Mouse (Mus musculus) stomach, embryonic 14.5 days (tissue): ENCODE results near the gene Gtf3a. TPM values are rescaled to one million over a fixed set of nuclear protein-coding genes. Genes with fewer than 3 reads are reported as not detected.

Experiments
- ATAC-seq: fragments of 200-750 bp; cut with Nextera tagmentation; 2 replicates; pipeline ENCODE4 v1.8.0; 2017; ENCODE audit warnings: low read depth, moderate TSS enrichment; ENCODE audit not compliant: insufficient number of reproducible peaks, insufficient read depth, low FRiP score
- H3K27ac ChIP-seq: fragments of 300-500 bp; sonication (generic); 2 replicates; pipeline ENCODE4 v1.5.1; 2014; ENCODE audit warnings: mild to moderate bottlenecking, low read length, moderate library complexity, mixed read lengths
- H3K27me3 ChIP-seq: fragments of 300-500 bp; sonication (generic); 2 replicates; pipeline ENCODE4 v1.6.1; 2014; ENCODE audit warnings: low read length, control low read depth, mixed read lengths; ENCODE audit not compliant: control insufficient read depth, insufficient read depth
- H3K36me3 ChIP-seq: fragments of 300-500 bp; sonication (generic); 2 replicates; pipeline ENCODE4 v1.6.1; 2014; ENCODE audit warnings: mild to moderate bottlenecking, control low read depth, low read length, moderate library complexity, mixed read lengths; ENCODE audit not compliant: control insufficient read depth, insufficient read depth
- H3K4me1 ChIP-seq: fragments of 300-500 bp; sonication (generic); 2 replicates; pipeline ENCODE4 v1.6.1; 2014; ENCODE audit warnings: low read length, control low read depth, mixed read lengths; ENCODE audit not compliant: control insufficient read depth, insufficient read depth
- H3K4me2 ChIP-seq: fragments of 300-500 bp; sonication (generic); replicated peaks from 2 replicates; pipeline ENCODE4 v1.6.1; 2014; ENCODE audit warnings: low read depth, low read length, control low read depth
- H3K4me3 ChIP-seq: fragments of 300-500 bp; sonication (generic); 2 replicates; pipeline ENCODE4 v1.5.1; 2014; ENCODE audit warnings: low read depth, low read length, control low read depth
- H3K9ac ChIP-seq: fragments of 300-500 bp; sonication (generic); replicated peaks from 2 replicates; pipeline ENCODE4 v1.6.1; 2014; ENCODE audit warnings: low read depth, mild to moderate bottlenecking, control low read depth, low read length, moderate library complexity, mixed read lengths
- H3K9me3 ChIP-seq: fragments of 300-500 bp; sonication (generic); 2 replicates; pipeline ENCODE4 v1.6.1; 2016; ENCODE audit warnings: low read depth, low read length, control low read depth; ENCODE audit not compliant: control insufficient read depth
- WGBS: fragments of 180-500 bp; shearing (Covaris S2); extraction: QIAGEN DNeasy Blood & Tissue Kit; methylation state at CpG from one replicate; pipeline ENCODE4 v1.1.7; 2014; 5-methylcytosine and 5-hydroxymethylcytosine counted together
- polyA plus RNA-seq: library from polyadenylated mRNA; unstranded; fragments of >200 nt; fragmentation: Nextera tagmentation; extraction: Ambion mirVana; gene quantifications from 2 replicates; pipeline ENCODE4 v1.2.1, GENCODE M21; 2014

The Gtf3a gene
- 121 and 122 TPM in 2 replicates for polyA plus RNA-seq

DNA sequence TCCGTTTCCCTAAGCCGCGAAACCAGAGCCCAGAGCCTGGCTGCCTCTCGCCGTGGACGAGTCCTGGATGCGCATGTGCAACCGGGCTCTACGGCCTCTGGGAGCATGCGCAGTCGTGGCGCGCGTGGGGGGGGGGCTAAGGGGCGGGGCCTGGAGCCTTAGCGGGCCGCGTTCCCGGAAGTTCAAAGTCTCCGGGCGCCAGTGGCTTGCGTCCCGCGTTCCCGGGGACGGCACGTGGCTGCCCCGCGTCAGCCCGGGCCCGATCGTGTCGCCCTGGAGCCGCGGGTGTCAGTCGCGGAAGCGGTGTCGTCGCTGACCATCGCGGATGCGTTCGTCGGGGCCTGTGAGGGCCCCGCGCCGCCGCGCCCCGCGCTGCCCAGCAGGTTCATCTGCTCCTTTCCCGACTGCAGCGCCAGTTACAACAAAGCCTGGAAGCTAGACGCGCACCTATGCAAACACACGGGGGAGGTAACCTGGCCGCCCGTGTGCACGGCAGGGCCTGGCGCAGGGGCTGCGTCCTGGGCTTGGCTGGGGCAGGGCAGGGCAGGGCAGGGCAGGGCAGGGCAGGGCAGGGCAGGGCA, at the start of gene Gtf3a:
Gene Gtf3a, plus strand, starts transcription at position 150 of the 581 bp plus-strand sequence.
- WGBS = under 1% methylated on average over 62 of the region's 62 CpGs
- Histone ChIP-seq H3K9ac (peak within 1 kb of the TSS; percentile 84), H3K4me3 (peak within 1 kb of the TSS; percentile 75), H3K4me2 (peak within 1 kb of the TSS; percentile 79), H3K36me3 (peaks cover 30% of the 10 kb centered on the region), H3K9me3 (0 out of 2 replicates have a peak, but pooled peaks cover 3% of the 10 kb centered on the region), H3K27me3 (no peaks in the 10 kb centered on the region), H3K27ac (peak within 1 kb of the TSS; percentile 88), H3K4me1 (peaks cover 12% of the 10 kb centered on the region; the same call in 1 of the 2 replicates)
- peak; percentile 92 for ATAC-seq

DNA sequence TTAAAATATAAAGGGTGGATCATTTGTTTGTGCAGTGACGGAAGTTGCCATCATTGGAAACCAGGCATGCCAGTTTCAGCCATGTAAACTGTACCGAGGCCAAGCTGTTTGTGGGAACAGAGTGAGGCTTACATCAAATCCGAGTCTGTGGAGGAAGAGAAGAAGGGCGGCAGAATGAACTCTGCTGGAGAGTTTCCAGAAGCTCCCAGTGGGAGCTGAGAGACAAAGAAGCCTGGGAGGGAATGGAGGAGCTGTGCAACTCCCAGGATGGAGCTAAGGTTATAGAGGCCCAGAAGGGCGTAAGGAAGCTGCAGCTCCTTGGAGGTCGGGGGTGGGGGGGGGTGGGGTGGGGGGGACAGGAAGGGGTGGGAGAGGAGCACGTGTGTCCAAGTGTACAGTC, 48.1 kb upstream of the Gtf3a start:
- Histone ChIP-seq H3K27ac (no peak overlapping the region), H3K36me3 (no peaks in the 10 kb centered on the region), H3K27me3 (no peaks in the 10 kb centered on the region), H3K4me2 (no peak overlapping the region), H3K4me3 (no peak overlapping the region), H3K9me3 (no peaks in the 10 kb centered on the region), H3K4me1 (no peaks in the 10 kb centered on the region), H3K9ac (no peak overlapping the region)
- 39% methylated on average over 7 of the region's 7 CpGs for WGBS
- no peak for ATAC-seq

- no peak overlapping the region for H3K4me2 ChIP-seq
- no peak overlapping the region for H3K4me3 ChIP-seq
- H3K36me3 ChIP-seq = no peaks in the 10 kb centered on the region
- no peak for ATAC-seq
- H3K27me3 ChIP-seq = no peaks in the 10 kb centered on the region
- 76% methylated on average over 2 of the region's 2 CpGs for WGBS
- H3K9me3 ChIP-seq = no peaks in the 10 kb centered on the region
- no peak overlapping the region for H3K9ac ChIP-seq
- no peaks in the 10 kb centered on the region for H3K4me1 ChIP-seq
- H3K27ac ChIP-seq = no peak overlapping the region
These were observed 47.0 kb upstream of the Gtf3a start for GRCm38 (mm10) chr5:146901501-146901900.

DNA sequence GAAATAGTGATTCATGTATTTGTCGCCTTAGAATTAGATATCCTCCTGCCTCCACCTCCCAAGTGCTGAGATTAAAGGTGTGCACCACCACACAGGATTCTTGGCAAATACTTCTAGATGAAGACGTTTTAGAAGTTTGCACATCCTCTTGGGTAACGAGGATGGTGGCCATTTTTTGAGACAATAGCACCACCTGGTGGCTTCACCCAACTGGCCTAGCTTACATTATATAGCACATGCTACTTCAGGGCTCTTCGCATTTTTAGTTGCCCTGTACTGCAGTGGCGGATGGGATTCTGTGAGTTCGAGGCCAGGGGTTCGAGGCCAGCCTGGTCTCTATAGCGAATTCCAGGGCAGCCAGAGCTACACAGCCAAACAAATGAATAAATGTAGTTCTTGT, 44.1 kb upstream of the Gtf3a start:
- H3K4me3 ChIP-seq = no peak overlapping the region
- H3K36me3 ChIP-seq = no peaks in the 10 kb centered on the region
- 38% methylated on average over 8 of the region's 8 CpGs for WGBS
- H3K9ac ChIP-seq = no peak overlapping the region
- H3K27me3 ChIP-seq = no peaks in the 10 kb centered on the region
- peaks cover 6% of the 10 kb centered on the region for H3K4me1 ChIP-seq
- ATAC-seq = peak; percentile 39; the same call in 1 of the 2 replicates
- no peaks in the 10 kb centered on the region for H3K9me3 ChIP-seq
- no peak overlapping the region for H3K27ac ChIP-seq
- H3K4me2 ChIP-seq = no peak overlapping the region

GRCm38 (mm10) chr5:146905486-146906172, 42.8 kb upstream of the Gtf3a start:
- peaks cover 6% of the 10 kb centered on the region for H3K4me1 ChIP-seq
- no peaks in the 10 kb centered on the region for H3K36me3 ChIP-seq
- H3K27me3 ChIP-seq = no peaks in the 10 kb centered on the region
- peak; percentile 33; the same call in 1 of the 2 replicates for ATAC-seq
- no peak overlapping the region for H3K27ac ChIP-seq
- 0 out of 2 replicates have a peak overlapping the region, but pooled peaks have one; percentile 19 for H3K4me2 ChIP-seq
- H3K9ac ChIP-seq = no peak overlapping the region
- H3K4me3 ChIP-seq = no peak overlapping the region
- no peaks in the 10 kb centered on the region for H3K9me3 ChIP-seq
- 28% methylated on average over 14 of the region's 14 CpGs for WGBS

GRCm38 (mm10) chr5:146907533-146907932, 40.9 kb upstream of the Gtf3a start:
- Histone ChIP-seq H3K9me3 (no peaks in the 10 kb centered on the region), H3K4me1 (peaks cover 11% of the 10 kb centered on the region), H3K27me3 (no peaks in the 10 kb centered on the region), H3K4me3 (no peak overlapping the region), H3K36me3 (no peaks in the 10 kb centered on the region), H3K4me2 (no peak overlapping the region), H3K9ac (no peak overlapping the region), H3K27ac (no peak overlapping the region)
- no peak for ATAC-seq
- WGBS = 28% methylated on average over 5 of the region's 5 CpGs

DNA sequence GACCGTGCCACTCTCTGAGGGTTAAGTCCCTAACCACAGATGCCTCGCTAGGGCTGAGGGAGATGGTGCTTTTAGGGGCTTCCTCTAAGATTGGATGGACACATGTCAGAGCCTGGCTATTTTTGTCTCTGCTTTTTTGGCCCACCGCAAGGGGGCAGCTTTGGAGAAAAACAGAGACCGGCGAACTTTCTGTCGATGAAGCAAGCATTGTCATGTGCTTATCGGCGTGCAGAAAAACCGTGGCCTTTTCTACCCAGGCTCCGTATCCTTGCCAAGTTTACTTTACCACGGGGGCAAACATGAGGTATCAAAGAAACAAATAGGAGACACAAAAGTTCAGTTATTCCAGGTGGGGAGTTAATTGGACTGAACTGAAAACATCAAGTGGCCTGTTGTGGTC, 39.8 kb upstream of the Gtf3a start:
- WGBS = 46% methylated on average over 11 of the region's 11 CpGs
- ATAC-seq = no peak
- Histone ChIP-seq H3K9ac (no peak overlapping the region), H3K36me3 (no peaks in the 10 kb centered on the region), H3K4me1 (peaks cover 11% of the 10 kb centered on the region), H3K9me3 (no peaks in the 10 kb centered on the region), H3K4me3 (no peak overlapping the region), H3K27ac (no peak overlapping the region), H3K4me2 (no peak overlapping the region), H3K27me3 (no peaks in the 10 kb centered on the region)

- no peak overlapping the region for H3K9ac ChIP-seq
- WGBS = 5% methylated on average over 9 of the region's 9 CpGs
- no peak overlapping the region for H3K27ac ChIP-seq
- H3K4me1 ChIP-seq = peaks cover 11% of the 10 kb centered on the region
- H3K9me3 ChIP-seq = no peaks in the 10 kb centered on the region
- H3K27me3 ChIP-seq = no peaks in the 10 kb centered on the region
- H3K36me3 ChIP-seq = no peaks in the 10 kb centered on the region
- no peak overlapping the region for H3K4me3 ChIP-seq
- no peak overlapping the region for H3K4me2 ChIP-seq
- ATAC-seq = peak; percentile 84
These were observed 36.3 kb upstream of the Gtf3a start for GRCm38 (mm10) chr5:146912206-146912605.
